Mouse (Mus musculus) G1E (cell line): ENCODE data around the gene Luzp1.

Source experiments
- CTCF ChIP-seq: IDR thresholded peaks from 2 replicates; pipeline ENCODE4 v1.5.1; 2012; ENCODE audit warnings: low read depth, low read length, inconsistent platforms, mixed read lengths
- GATA1 ChIP-seq: IDR thresholded peaks from 2 replicates; pipeline ENCODE4 v1.6.1; 2012; ENCODE audit warnings: borderline replicate concordance, low read length, inconsistent platforms, mixed read lengths
- TAL1 ChIP-seq: conservative IDR thresholded peaks from 2 replicates; pipeline ENCODE4 v1.6.1; 2012; ENCODE audit warnings: low read depth, low read length, inconsistent platforms, mixed read lengths

GRCm38 (mm10) chr4:136431376-136431693 lies 38.2 kb upstream of the Luzp1 start:
- peak; percentile 45 for TF ChIP-seq CTCF
- no peak for TF ChIP-seq GATA1
- TF ChIP-seq TAL1: no peak
